Comparison of ENCODE assay signal across 10 mouse cellular contexts in the genomic region with DNA sequence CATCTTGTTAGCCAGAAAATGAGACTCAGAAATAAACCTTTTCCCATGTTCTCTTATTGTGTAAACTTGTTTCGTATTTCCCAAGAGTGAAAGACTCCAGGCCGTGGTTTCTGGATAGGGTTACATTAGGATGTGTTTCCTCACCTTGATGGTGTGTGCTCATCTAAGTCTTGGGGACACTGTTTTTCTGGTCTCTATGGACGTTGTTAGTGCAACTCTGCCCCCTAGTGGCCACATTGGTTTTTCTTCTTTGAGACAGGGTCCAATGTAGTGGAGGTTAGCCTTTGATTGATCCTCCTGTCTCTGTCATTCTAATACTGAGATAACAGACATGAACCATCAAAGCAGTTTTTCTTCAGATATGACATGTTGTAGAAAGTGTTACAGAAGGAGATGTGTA. TPM values are rescaled to one million over a fixed set of nuclear protein-coding genes. Genes with fewer than 3 reads are reported as not detected.
A peak's percentile ranks its signal among the peaks of the same experiment; 100 is the strongest.
DNase-seq lines count a peak whose midpoint lies in the region; ATAC-seq lines count a peak whose summit lies in the region.
"Had no signal": no experiment of that assay in that cellular context is flagged by ENCODE, and none has a peak within 500 bp of the region (broad histone marks: within the 10 kb centered on the region; RNA-seq: fewer than 3 reads in every experiment).

No protein-coding gene starts in this region.

- no peak overlapping the region for H3K4me2 ChIP-seq in midbrain, embryonic 14.5 days (ENCODE audit: low read length)
- no peak overlapping the region for H3K4me2 ChIP-seq in midbrain, embryonic 15.5 days
- H3K4me2 ChIP-seq in embryonic facial prominence, embryonic 14.5 days (ENCODE audit: low read depth, low read length) = no peak overlapping the region
- no peak overlapping the region for H3K4me2 ChIP-seq in intestine, embryonic 14.5 days (ENCODE audit: low read length)
- H3K4me2 ChIP-seq: embryonic facial prominence, embryonic 15.5 days had no signal

- no peaks in the 10 kb centered on the region for H3K36me3 ChIP-seq in midbrain, embryonic 14.5 days (ENCODE audit: control insufficient read depth, insufficient read depth, low read length)
- no peaks in the 10 kb centered on the region for H3K36me3 ChIP-seq in midbrain, embryonic 15.5 days (replicated peaks)
- H3K36me3 ChIP-seq in embryonic facial prominence, embryonic 14.5 days (ENCODE audit: control insufficient read depth, insufficient read depth, low read length) = no peaks in the 10 kb centered on the region
- no peaks in the 10 kb centered on the region for H3K36me3 ChIP-seq in intestine, embryonic 14.5 days (ENCODE audit: control insufficient read depth, insufficient read depth, low read length)
- H3K36me3 ChIP-seq: embryonic facial prominence, embryonic 15.5 days had no signal

- no peak overlapping the region for H3K27ac ChIP-seq in midbrain, embryonic 14.5 days (replicated peaks; ENCODE audit: low read depth, low read length)
- H3K27ac ChIP-seq in midbrain, embryonic 15.5 days = no peak overlapping the region
- no peak overlapping the region for H3K27ac ChIP-seq in embryonic facial prominence, embryonic 14.5 days (replicated peaks; ENCODE audit: low read depth, low read length)
- no peak overlapping the region for H3K27ac ChIP-seq in intestine, embryonic 14.5 days (ENCODE audit: low read depth)
- H3K27ac ChIP-seq: embryonic facial prominence, embryonic 15.5 days had no signal

- H3K4me1 ChIP-seq in midbrain, embryonic 14.5 days (ENCODE audit: control insufficient read depth, insufficient read depth, low read length) = no peaks in the 10 kb centered on the region
- H3K4me1 ChIP-seq in midbrain, embryonic 15.5 days = no peaks in the 10 kb centered on the region
- peaks cover 4% of the 10 kb centered on the region; the same call in 1 of the 2 replicates for H3K4me1 ChIP-seq in embryonic facial prominence, embryonic 14.5 days (ENCODE audit: control insufficient read depth, insufficient read depth, low read length)
- H3K4me1 ChIP-seq in intestine, embryonic 14.5 days (replicated peaks; ENCODE audit: control insufficient read depth, insufficient read depth, low read length) = no peaks in the 10 kb centered on the region

- peak; percentile 84 for DNase-seq in midbrain, embryonic 14.5 days
- peak; percentile 11 for DNase-seq in adrenal gland, adult 8-10 months
- DNase-seq in embryonic facial prominence, embryonic 14.5 days (ENCODE audit: low spot score) = peak; percentile 67
- DNase-seq in intestine, embryonic 14.5 days (ENCODE audit: low spot score) = peak; percentile 84
- peak; percentile 34 to 72 for DNase-seq in left cerebral cortex, postnatal 36 days (ENCODE audit: low spot score in 2 of 2)
- DNase-seq in ovary, postnatal 36 days (ENCODE audit: low spot score) = peak; percentile 28
- peak; percentile 85 for DNase-seq in thymus, postnatal 4 days

- intact Hi-C loops in left cerebral cortex, postnatal 36 days (cut with DNase I) = loop anchor here (5.0 kb wide), 1 partner anchor 313 kb away; no protein-coding TSS in a partner anchor

- H3K27me3 ChIP-seq in midbrain, embryonic 14.5 days (ENCODE audit: control insufficient read depth, insufficient read depth, low read length) = no peaks in the 10 kb centered on the region
- no peaks in the 10 kb centered on the region for H3K27me3 ChIP-seq in midbrain, embryonic 15.5 days (replicated peaks)
- no peaks in the 10 kb centered on the region for H3K27me3 ChIP-seq in embryonic facial prominence, embryonic 14.5 days (replicated peaks; ENCODE audit: control insufficient read depth, insufficient read depth, low read length)
- H3K27me3 ChIP-seq in intestine, embryonic 14.5 days (replicated peaks; ENCODE audit: control insufficient read depth, insufficient read depth, low read length) = no peaks in the 10 kb centered on the region
- H3K27me3 ChIP-seq: embryonic facial prominence, embryonic 15.5 days; megakaryocyte, embryonic 14.5 days had no signal

- ATAC-seq in midbrain, embryonic 14.5 days (ENCODE audit: low FRiP score, low TSS enrichment) = no peak
- no peak for ATAC-seq in midbrain, embryonic 15.5 days (replicated peaks)
- ATAC-seq in embryonic facial prominence, embryonic 14.5 days (ENCODE audit: low read depth) = no peak
- no peak; the same call in 1 of the 2 replicates for ATAC-seq in intestine, embryonic 14.5 days (replicated peaks; ENCODE audit: low FRiP score, low TSS enrichment, low read depth)

- no peak overlapping the region for H3K4me3 ChIP-seq in midbrain, embryonic 14.5 days (replicated peaks; ENCODE audit: low read depth, low read length)
- no peak overlapping the region for H3K4me3 ChIP-seq in midbrain, embryonic 15.5 days
- no peak overlapping the region for H3K4me3 ChIP-seq in embryonic facial prominence, embryonic 14.5 days (ENCODE audit: low read depth, low read length)
- H3K4me3 ChIP-seq in intestine, embryonic 14.5 days (ENCODE audit: low read depth, low read length) = no peak overlapping the region
- H3K4me3 ChIP-seq: embryonic facial prominence, embryonic 15.5 days; megakaryocyte, embryonic 14.5 days had no signal

- H3K9ac ChIP-seq in midbrain, embryonic 14.5 days (replicated peaks; ENCODE audit: low read length) = no peak overlapping the region
- no peak overlapping the region for H3K9ac ChIP-seq in midbrain, embryonic 15.5 days
- no peak overlapping the region for H3K9ac ChIP-seq in embryonic facial prominence, embryonic 14.5 days (ENCODE audit: low read depth, low read length)
- no peak overlapping the region for H3K9ac ChIP-seq in intestine, embryonic 14.5 days (ENCODE audit: low read length)
- H3K9ac ChIP-seq: embryonic facial prominence, embryonic 15.5 days had no signal

- H3K9me3 ChIP-seq in midbrain, embryonic 14.5 days (ENCODE audit: control insufficient read depth, low read length) = no peaks in the 10 kb centered on the region
- H3K9me3 ChIP-seq in midbrain, embryonic 15.5 days = no peaks in the 10 kb centered on the region
- H3K9me3 ChIP-seq in embryonic facial prominence, embryonic 14.5 days (ENCODE audit: control insufficient read depth, low read length) = no peaks in the 10 kb centered on the region
- no peaks in the 10 kb centered on the region for H3K9me3 ChIP-seq in intestine, embryonic 14.5 days (ENCODE audit: control insufficient read depth, low read length)
- H3K9me3 ChIP-seq: embryonic facial prominence, embryonic 15.5 days had no signal

- WGBS in midbrain, embryonic 14.5 days = 51% methylated on average over 3 of the region's 3 CpGs
- 42% methylated on average over 3 of the region's 3 CpGs for WGBS in midbrain, embryonic 15.5 days
- WGBS in embryonic facial prominence, embryonic 14.5 days = 29% methylated on average over 3 of the region's 3 CpGs
- 36% methylated on average over 3 of the region's 3 CpGs for WGBS in intestine, embryonic 14.5 days

RNA-seq across cellular contexts. Expression of gene Emp1, which starts 38.0 kb away (rescaled TPM):
- polyA plus RNA-seq in midbrain, embryonic 14.5 days (2014; fragmentation: Nextera tagmentation; extraction: Ambion mirVana) = 1.4 and 3.6 TPM in 2 replicates
- polyA plus RNA-seq in midbrain, embryonic 15.5 days (2015; fragmentation: Nextera tagmentation; extraction: Ambion mirVana) = 7.3 and 7.6 TPM in 2 replicates
- 10 to 100 TPM; 19.4 to 64.7 (median 34.7) TPM for total RNA-seq in adrenal gland, adult 8-10 months (2022)
- 56.5 and 70.8 TPM in 2 replicates for polyA plus RNA-seq in embryonic facial prominence, embryonic 14.5 days (2014; fragmentation: Nextera tagmentation; extraction: Ambion mirVana)
- polyA plus RNA-seq in intestine, embryonic 14.5 days (2014; fragmentation: Nextera tagmentation; extraction: Ambion mirVana) = 12.7 and 15.2 TPM in 2 replicates
- 1 to 10 TPM; 1.3 to 3.7 TPM for total RNA-seq in left cerebral cortex, postnatal 36 days (2021)

Comparison
In these comparisons a context has a peak if more than half of its experiments do, and no peak if none do; other contexts are left out.
1. DNase-seq: peak in every context shown above with its lines; median percentile 85 in thymus, postnatal 4 days; 84 in midbrain, embryonic 14.5 days; 84 in intestine, embryonic 14.5 days; 67 in embryonic facial prominence, embryonic 14.5 days; 53 in left cerebral cortex, postnatal 36 days; 28 in ovary, postnatal 36 days; 11 in adrenal gland, adult 8-10 months.